Mouse (Mus musculus) erythroblast, embryonic 14.5 days (primary cell): ENCODE results near the gene Rcan3.

Source experiments
- GATA1 ChIP-seq: IDR thresholded peaks from 2 replicates; pipeline ENCODE4 v1.6.1; 2012; ENCODE audit warnings: low read length, inconsistent platforms, mixed read lengths
- TAL1 ChIP-seq: IDR thresholded peaks from 3 replicates; pipeline ENCODE4 v1.6.1; 2012; ENCODE audit warnings: low read length, inconsistent platforms, mixed read lengths

DNA sequence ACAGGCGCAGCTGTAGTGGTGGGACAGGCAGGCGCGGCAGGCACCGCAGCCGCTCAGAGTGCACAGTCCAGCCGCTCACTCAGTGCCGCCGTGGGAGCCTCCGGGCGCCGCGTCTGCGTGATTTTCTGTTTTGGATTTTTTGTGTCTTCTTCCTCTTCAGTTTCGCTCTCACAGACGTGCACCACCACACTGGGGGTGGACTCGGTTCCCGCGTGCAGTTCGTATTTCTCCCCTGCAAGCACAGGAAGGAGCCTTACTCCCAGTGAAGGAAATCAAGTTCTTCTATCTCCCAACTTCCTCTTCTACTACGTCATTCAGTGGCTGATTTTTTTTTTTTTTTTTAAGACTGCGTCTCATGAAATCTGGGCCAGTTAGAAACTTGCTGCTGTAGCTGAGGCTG, 17.3 kb downstream of the Rcan3 start:
- no peak for TF ChIP-seq GATA1
- TF ChIP-seq TAL1: no peak
